Mouse (Mus musculus): Measurements from ENCODE around the gene Olfr15.

Gene Olfr15

GRCm38 (mm10) chr16:3871815-3872214 lies 41.1 kb downstream of the Olfr15 start:
- in situ Hi-C loops (cut with MboI; ENCODE audit: unreplicated experiment in 2 of 2), result no loop called here

GRCm38 (mm10) chr16:3872216-3873047 lies 41.8 kb downstream of the Olfr15 start, which contains the start of gene Naa60:
Gene Naa60, plus strand, starts transcription at chr16:3872375.
- in situ Hi-C loops (cut with MboI; ENCODE audit: unreplicated experiment in 2 of 2), result no loop called here

- in situ Hi-C loops (cut with MboI; ENCODE audit: unreplicated experiment in 2 of 2), result no loop called here
Measured at GRCm38 (mm10) chr16:3876346-3876745, 45.7 kb downstream of the Olfr15 start.

GRCm38 (mm10) chr16:3884201-3885064 lies 53.8 kb downstream of the Olfr15 start, which contains the start of the genes Zfp597 and Gm20695:
Gene Zfp597, minus strand, starts transcription at chr16:3884561.
Gene Gm20695, plus strand, starts transcription at chr16:3884648.
- in situ Hi-C loops (cut with MboI; ENCODE audit: unreplicated experiment in 2 of 2), result loop anchor here in 1 of 2 experiments (5.0 kb wide), 1 partner anchor 142 kb away; the partner anchor contains the start of gene Zfp263

- in situ Hi-C loops (cut with MboI; ENCODE audit: unreplicated experiment in 2 of 2), result loop anchor here in 1 of 2 experiments (5.0 kb wide), 1 partner anchor 143 kb away; the partner anchor contains the start of gene Zfp263
Measured at GRCm38 (mm10) chr16:3885065-3885670, 54.5 kb downstream of the Olfr15 start.

- in situ Hi-C loops (cut with MboI; ENCODE audit: unreplicated experiment in 2 of 2), result no loop called here
Measured at GRCm38 (mm10) chr16:3891621-3892295, 61.1 kb downstream of the Olfr15 start.

- in situ Hi-C loops (cut with MboI; ENCODE audit: unreplicated experiment in 2 of 2), result no loop called here
Measured at GRCm38 (mm10) chr16:3893739-3894138, 63.1 kb downstream of the Olfr15 start.

Measured in v-Abl transformed pro-B cells (cell line).